Mouse (Mus musculus): ENCODE data around the gene Tenm4.

Tenm4 gene

GRCm38 (mm10) chr7:96341479-96341878 is 170.4 kb downstream of the Tenm4 start:
- no peak for DNase-seq (ENCODE audit: low spot score)

- DNase-seq (ENCODE audit: low spot score), result no peak
Measured at GRCm38 (mm10) chr7:96342996-96343395, 171.9 kb downstream of the Tenm4 start.

GRCm38 (mm10) chr7:96343667-96344066 is 172.6 kb downstream of the Tenm4 start:
- no peak for DNase-seq (ENCODE audit: low spot score)

GRCm38 (mm10) chr7:96352671-96353070 is 181.6 kb downstream of the Tenm4 start:
- no peak for DNase-seq (ENCODE audit: low spot score)

GRCm38 (mm10) chr7:96356285-96356811 is 185.3 kb downstream of the Tenm4 start:
- no peak for DNase-seq (ENCODE audit: low spot score)

- DNase-seq (ENCODE audit: low spot score), result no peak
Measured at GRCm38 (mm10) chr7:96357550-96357949, 186.5 kb downstream of the Tenm4 start.

GRCm38 (mm10) chr7:96363311-96363710 is 192.3 kb downstream of the Tenm4 start:
- DNase-seq (ENCODE audit: low spot score), result no peak

GRCm38 (mm10) chr7:96369947-96370346 is 198.9 kb downstream of the Tenm4 start:
- DNase-seq (ENCODE audit: low spot score), result no peak

- DNase-seq (ENCODE audit: low spot score), result no peak
Measured at GRCm38 (mm10) chr7:96374004-96374663, 203.1 kb downstream of the Tenm4 start.

GRCm38 (mm10) chr7:96375507-96375906 is 204.5 kb downstream of the Tenm4 start:
- no peak for DNase-seq (ENCODE audit: low spot score)

GRCm38 (mm10) chr7:96383686-96384528 is 212.9 kb downstream of the Tenm4 start:
- DNase-seq (ENCODE audit: low spot score), result no peak

GRCm38 (mm10) chr7:96384726-96385500 is 213.9 kb downstream of the Tenm4 start:
- no peak for DNase-seq (ENCODE audit: low spot score)

- no peak for DNase-seq (ENCODE audit: low spot score)
Measured at GRCm38 (mm10) chr7:96385850-96386249, 214.8 kb downstream of the Tenm4 start.

GRCm38 (mm10) chr7:96390034-96390670 is 219.1 kb downstream of the Tenm4 start:
- DNase-seq (ENCODE audit: low spot score), result no peak

- no peak for DNase-seq (ENCODE audit: low spot score)
Measured at GRCm38 (mm10) chr7:96390894-96391293, 219.8 kb downstream of the Tenm4 start.

GRCm38 (mm10) chr7:96391797-96392472 is 220.9 kb downstream of the Tenm4 start:
- DNase-seq (ENCODE audit: low spot score), result no peak

GRCm38 (mm10) chr7:96392600-96392999 is 221.6 kb downstream of the Tenm4 start:
- DNase-seq (ENCODE audit: low spot score), result no peak

- no peak for DNase-seq (ENCODE audit: low spot score)
Measured at GRCm38 (mm10) chr7:96397940-96398339, 226.9 kb downstream of the Tenm4 start.

- DNase-seq (ENCODE audit: low spot score), result no peak
Measured at GRCm38 (mm10) chr7:96400411-96400810, 229.4 kb downstream of the Tenm4 start.

- no peak for DNase-seq (ENCODE audit: low spot score)
Measured at GRCm38 (mm10) chr7:96406630-96407214, 235.7 kb downstream of the Tenm4 start.
